Mouse (Mus musculus): ENCODE results near the gene Zfp652.
A peak's percentile ranks its signal among the peaks of the same experiment; 100 is the strongest.

The Zfp652 gene

DNA sequence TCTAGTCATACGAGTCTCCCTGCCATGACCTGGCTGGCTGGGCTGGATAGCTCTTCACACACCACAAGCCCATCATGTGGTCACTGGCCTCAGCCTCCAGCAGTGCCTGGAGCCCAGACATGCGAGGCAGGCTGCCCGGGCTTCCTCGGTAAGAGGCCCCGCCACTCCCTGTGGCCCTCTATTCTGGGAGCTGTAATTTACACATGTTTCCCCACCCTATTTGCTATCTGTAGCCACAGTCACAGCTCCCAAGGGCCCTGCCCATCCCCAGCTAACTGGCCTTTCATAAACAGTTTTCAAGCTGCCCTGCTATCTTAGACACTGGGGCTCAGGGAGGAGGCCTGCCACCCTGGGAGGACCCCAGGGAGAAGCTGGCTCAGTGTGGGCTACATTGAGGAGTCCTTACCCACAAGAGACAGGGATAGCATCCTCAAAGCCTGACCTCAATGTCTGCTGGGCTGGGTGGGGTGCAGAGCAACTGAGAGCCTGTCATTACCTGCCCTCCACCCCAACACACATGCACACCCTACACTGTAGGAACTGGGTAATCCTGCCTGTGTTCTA, 96.1 kb downstream of the Zfp652 start:
- peak; percentile 81 for DNase-seq (ENCODE audit: low read depth)

DNA sequence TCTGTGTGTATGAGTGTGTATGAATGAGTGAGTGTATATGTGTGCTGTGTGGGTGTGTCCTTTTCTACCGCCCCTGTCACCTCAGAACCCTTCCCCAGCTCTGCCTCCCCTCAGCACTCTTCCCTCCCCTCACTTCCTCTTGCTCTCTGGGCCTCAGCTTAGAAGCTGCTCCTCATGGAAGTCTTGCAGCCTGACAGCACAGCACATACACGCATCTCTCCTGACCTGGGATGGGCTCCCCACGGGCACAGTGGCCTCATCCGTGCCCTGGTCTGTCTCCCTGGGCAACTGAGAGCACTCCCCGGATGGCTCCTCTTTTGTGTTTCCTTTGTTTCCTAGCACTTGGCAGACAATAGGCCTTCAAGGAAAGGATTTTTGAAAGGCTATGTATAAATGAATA, 97.1 kb downstream of the Zfp652 start:
- DNase-seq (ENCODE audit: low read depth): no peak

DNA sequence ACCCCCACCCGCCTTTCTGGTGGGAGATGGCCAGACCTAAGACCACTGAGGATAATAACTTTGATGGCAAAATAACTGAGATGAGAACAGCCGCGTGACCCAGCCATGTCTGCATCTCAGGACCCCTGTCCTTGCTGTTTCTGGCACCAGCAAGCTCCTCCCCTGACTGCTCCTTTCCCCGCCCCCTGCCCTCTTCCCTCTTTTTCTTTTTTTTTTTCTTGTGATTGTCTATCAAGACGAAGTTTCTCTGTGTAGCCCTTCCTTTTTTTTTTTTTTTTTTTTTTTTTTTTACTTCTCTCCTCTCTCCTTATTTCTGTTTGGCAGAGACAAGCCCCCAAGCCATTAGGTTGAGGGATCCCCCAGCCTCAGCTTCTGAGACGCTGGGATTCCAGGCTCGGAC, 98.4 kb downstream of the Zfp652 start:
- no peak for DNase-seq (ENCODE audit: low read depth)

GRCm38 (mm10) chr11:95811741-95812140, 99.3 kb downstream of the Zfp652 start:
- no peak for DNase-seq (ENCODE audit: low read depth)

DNA sequence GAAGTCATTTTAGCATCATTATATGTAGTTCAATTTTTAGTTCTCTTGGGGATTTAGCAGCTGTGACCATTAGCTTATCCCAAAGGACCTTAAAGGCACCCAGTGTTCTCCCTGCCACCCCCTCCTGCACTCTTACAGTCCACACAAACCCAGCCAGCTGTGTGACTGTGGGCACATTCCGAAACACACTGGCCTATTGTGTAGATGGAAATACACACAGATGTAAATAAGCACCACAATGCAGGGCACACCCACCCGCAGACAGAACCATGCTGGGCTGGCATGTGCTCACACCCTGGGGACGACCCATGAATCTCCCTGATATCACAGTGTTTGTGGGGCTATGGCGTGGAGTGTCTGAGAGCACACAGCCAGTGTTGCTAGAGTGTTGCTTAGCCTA, 99.8 kb downstream of the Zfp652 start:
- no peak for DNase-seq (ENCODE audit: low read depth)

GRCm38 (mm10) chr11:95814101-95814500, 101.6 kb downstream of the Zfp652 start:
- DNase-seq (ENCODE audit: low read depth): no peak

GRCm38 (mm10) chr11:95814857-95815256, 102.4 kb downstream of the Zfp652 start:
- no peak for DNase-seq (ENCODE audit: low read depth)

DNA sequence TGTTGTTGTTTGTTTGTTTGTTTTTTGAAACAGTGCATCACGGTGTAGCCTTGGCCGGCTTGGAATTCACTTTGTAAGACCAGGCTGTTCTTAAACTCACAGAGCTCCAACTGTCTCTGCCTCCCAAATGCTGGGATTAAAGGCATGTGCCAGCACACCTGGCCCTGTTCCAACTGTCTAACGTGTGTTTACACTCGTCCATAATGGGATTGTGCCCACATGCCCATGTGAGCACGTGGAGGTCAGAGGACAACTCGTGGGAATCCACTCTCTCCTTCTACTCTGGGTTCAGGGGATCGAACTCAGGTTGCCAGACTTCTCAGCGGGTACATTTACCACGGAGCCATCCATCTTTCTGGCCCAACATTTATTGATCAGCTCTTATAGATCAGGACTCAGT, 102.9 kb downstream of the Zfp652 start:
- DNase-seq (ENCODE audit: low read depth): no peak

GRCm38 (mm10) chr11:95819138-95819537, 106.7 kb downstream of the Zfp652 start:
- no peak for DNase-seq (ENCODE audit: low read depth)

DNA sequence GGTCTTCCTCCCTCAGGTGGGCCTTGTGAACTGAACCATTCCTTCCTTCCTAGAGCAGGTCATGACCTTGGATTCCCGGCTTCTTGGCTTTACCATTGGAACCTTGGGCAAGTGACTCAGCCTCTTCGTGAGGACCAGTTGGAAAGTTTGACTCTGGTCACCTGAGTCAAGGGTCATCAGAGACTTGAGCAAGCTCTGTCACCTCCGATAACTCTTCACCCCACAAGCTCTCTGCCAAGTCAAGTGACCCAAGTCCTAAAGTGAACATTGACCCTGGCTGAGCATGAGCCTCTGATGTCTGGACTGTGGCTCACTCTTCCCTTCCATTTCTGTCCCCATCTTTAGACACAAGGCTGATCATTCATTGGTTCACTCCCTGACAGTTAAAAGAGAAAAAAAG, 109.0 kb downstream of the Zfp652 start:
- DNase-seq (ENCODE audit: low read depth): no peak

DNA sequence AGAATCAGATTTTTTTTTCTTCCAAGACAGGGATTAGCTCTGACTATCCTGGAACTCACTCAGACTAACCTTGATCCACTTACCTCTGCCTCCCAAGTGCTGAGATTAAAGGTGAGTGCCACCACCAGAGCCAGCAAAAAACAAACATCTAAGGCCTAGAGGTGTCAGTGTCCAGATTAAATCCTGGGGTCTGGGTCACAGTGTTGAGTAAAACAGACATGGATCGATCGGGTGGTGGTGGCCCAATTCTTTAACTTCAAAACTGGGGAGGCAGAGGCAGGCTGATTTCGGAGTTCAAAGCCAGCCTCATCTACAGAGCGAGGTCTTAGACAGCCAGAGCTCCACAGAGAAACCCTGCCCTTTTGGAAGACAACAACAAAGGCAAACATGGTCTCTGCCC, 110.0 kb downstream of the Zfp652 start:
- DNase-seq (ENCODE audit: low read depth): no peak

GRCm38 (mm10) chr11:95824071-95824876, 111.8 kb downstream of the Zfp652 start, which contains the start of gene Phospho1:
TSS of gene Phospho1 (plus strand) at chr11:95824499.
- DNase-seq (ENCODE audit: low read depth): peak; percentile 81

DNA sequence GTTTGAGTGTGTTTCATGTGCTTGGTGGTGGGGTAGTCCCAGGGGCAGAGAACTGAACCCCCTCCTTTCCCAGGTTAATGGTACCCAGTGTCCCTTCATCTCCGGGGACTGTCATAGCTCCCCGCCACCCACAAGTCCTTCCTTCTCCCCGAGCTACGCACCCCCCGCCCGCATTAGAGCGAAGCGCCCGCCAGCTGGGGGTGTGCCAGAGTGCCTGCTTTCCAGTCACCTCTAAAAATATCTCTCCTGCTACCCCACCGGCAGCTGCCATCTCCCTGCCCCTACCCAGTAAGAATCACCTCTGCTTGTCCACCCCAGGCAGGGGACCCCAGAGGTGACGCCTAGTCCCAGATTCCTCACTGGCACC, 112.4 kb downstream of the Zfp652 start:
- no peak for DNase-seq (ENCODE audit: low read depth)

DNA sequence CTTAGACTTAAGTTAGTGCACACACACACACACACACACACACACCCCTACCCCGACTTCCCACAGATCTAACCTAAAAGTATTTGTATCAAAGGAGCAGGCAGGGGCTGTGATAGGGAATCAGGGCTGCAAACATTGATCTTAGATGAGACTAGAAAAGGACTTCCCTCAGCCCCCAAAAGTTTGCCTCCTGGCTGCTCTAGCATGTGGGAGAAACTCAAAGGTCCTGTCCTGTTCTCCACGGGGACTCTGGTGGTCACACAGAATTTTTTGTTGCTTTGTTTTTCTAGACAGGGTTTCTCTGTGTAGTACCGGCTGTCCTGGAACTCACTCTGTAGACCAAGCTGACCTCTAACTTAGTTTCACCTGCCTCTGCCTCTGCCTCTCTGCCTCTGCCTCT, 113.2 kb downstream of the Zfp652 start:
- DNase-seq (ENCODE audit: low read depth): no peak

GRCm38 (mm10) chr11:95826317-95827167, 114.1 kb downstream of the Zfp652 start:
- no peak for DNase-seq (ENCODE audit: low read depth)

GRCm38 (mm10) chr11:95827168-95827447, 114.6 kb downstream of the Zfp652 start:
- DNase-seq (ENCODE audit: low read depth): no peak

DNA sequence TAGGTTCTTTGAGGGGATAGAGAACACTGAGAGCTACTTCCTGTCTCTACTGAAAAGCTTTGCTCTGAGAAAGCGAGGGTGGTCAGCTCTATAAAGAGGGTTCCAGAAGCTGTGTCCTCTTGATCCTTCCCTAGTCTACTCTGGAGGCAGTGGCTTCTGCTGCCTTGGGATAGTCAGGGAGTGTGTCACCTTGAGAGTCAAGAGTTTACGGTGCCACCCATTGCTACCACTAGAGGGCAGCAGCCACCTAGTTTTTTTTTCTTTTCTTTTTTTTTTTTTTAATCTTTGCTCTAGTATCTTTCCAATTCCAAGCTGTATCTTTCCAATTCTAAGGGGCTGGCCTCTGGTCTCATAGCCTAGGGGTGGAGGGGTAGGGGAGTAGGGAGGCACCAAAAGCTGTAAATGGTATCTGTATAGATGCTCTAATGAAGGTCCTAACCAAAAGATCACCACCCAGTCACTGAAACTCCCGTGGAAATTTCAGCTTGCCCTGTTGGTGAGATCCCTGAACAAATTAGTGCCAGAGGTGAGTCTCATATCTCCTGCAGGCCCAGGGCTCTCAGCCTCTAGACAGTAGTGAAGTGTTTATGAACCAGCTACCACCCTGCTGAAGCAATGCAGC, 115.1 kb downstream of the Zfp652 start:
- DNase-seq (ENCODE audit: low read depth): peak; percentile 65

DNA sequence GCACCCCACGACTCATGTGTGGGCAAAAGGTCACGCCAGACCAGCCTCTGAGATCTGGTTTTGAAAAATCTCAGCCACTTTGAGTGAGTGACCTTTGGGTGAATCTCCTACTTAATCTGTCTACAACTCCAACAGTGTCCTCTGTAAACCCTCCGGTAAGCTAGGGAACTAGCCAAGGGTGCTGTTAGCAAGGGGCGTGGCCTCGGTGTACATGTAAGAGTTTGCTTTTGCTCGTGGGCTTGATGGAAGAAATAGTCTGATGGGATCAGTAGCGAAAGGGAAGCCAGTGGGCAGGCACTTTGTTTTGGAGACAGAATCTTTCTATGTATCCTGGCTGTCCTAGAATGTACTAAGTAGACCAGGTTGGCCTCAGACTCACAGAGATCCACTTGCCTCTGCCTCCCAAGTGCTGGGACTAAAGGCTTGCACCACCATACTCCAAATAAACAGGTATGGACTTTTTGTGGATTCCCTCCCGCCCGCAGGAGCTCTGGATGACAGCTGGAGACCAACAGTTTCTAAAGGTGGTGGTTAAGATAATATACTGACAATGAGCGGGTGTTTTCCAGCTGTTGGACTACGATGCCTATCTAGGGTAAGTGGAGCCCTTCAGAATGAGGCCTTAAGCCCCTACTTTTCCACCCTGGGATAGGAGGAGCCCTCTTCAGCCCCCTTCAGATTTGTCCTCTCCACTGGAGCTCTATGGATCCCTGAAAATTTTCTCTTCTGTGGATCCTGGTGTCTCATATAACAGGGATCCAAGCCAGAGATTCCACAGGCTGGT, 115.9 kb downstream of the Zfp652 start:
- DNase-seq (ENCODE audit: low read depth): no peak

DNA sequence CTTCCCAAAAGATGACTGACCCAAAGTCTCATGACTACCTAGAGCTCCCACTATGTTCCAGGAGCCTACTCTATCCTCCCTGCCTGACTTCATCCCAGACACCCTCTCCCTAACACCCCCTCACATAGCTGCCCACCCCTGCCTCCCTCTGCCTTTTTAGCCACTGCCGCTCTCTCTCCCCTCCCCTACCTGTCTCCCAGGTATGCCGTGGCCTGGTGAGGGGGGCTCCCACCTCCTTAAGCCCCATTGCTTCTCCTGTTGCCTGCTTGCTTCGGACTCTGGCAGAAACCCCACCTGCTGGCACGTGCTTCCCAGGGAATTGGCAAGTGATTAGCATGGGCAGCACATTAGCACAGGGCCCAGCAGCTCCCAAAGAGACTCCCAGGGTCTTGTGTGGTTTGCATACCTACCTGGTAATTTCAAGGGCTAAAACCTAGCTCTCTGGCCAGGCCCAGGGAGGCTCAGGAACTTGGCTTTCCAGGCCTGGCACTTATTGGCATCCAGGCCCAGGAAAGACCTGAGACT, 117.1 kb downstream of the Zfp652 start:
- no peak for DNase-seq (ENCODE audit: low read depth)

- DNase-seq (ENCODE audit: low read depth): no peak
Observed at GRCm38 (mm10) chr11:95830411-95831275, 118.2 kb downstream of the Zfp652 start.

GRCm38 (mm10) chr11:95831276-95831619, 118.8 kb downstream of the Zfp652 start:
- DNase-seq (ENCODE audit: low read depth): no peak

All from c-Kit-positive CD71-positive TER-119-negative erythroid progenitor cells, embryonic 14.5 days (primary cell).